Mouse (Mus musculus): Measurements from ENCODE around the gene Lta. TPM values are rescaled to one million over a fixed set of nuclear protein-coding genes. Genes with fewer than 3 reads are reported as not detected.

Lta gene
- polyA plus RNA-seq, 1 experiment from 2014 or later: 0.26 TPM

DNA sequence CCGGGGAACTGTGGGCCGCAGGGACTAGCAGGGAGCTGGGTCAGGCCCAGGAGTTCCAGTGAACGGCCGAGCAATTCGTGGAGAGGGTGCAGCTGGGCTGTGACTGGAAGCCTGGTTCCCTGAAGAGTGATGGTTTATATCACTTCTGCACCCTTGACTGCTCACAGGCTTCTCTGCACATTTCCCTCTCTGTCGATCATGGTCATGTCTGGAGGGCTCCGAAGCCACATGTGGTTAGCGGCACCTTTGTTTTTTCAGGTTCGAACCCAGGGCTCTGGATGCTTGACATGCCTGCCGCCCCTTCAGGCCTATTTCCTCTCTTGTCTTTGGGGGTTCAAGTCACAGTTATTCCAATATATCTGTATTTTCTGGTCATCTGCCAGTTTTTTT, 224 bp upstream of the Lta start:
- H3K9me3 ChIP-seq (ENCODE audit: low read depth, low read length): no peaks in the 10 kb centered on the region
- H3K27ac ChIP-seq (ENCODE audit: low read depth): no peak overlapping the region
- H3K27me3 ChIP-seq (ENCODE audit: insufficient read depth, low read length): peaks cover 21% of the 10 kb centered on the region
- no peak for ATAC-seq (ENCODE audit: insufficient read depth)
- H3K9ac ChIP-seq: no peak overlapping the region; the same call in 1 of the 2 replicates
- no peak for DNase-seq
- H3K4me3 ChIP-seq (ENCODE audit: low read depth, low read length): no peak overlapping the region
- 46% methylated on average over 10 of the region's 10 CpGs for WGBS
- no peaks in the 10 kb centered on the region for H3K4me1 ChIP-seq (ENCODE audit: insufficient read depth)
- no peaks in the 10 kb centered on the region for H3K36me3 ChIP-seq (ENCODE audit: insufficient read depth)
- TF ChIP-seq CTCF (IDR thresholded peaks at IDR 0.05; ENCODE audit: low read depth): no peak
- H3K4me2 ChIP-seq: no peak overlapping the region

DNA sequence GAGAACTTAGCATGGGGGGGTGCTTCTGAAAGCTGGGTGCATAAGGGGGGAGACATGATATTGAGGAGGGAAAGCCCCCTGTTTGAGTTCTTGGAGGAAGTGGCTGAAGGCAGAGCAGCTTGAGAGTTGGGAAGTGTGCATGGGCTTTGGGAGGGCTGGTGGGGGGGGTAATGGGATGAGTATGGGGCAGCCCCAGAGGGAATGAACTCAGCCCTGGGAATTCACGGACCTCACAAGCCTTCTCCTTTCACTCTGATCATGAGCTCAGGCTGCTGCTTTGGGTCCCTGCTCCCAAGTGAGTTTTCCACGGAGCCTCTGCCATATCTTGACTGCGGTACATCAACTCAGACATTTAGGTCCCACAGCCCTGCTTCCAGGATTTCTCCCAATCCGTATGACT, 2.7 kb downstream of the Lta start:
- Histone ChIP-seq H3K27ac (ENCODE audit: low read depth) (no peak overlapping the region), H3K27me3 (ENCODE audit: insufficient read depth, low read length) (peaks cover 25% of the 10 kb centered on the region), H3K9me3 (ENCODE audit: low read depth, low read length) (no peaks in the 10 kb centered on the region), H3K36me3 (ENCODE audit: insufficient read depth) (no peaks in the 10 kb centered on the region), H3K4me3 (ENCODE audit: low read depth, low read length) (no peak overlapping the region), H3K9ac (no peak overlapping the region), H3K4me1 (ENCODE audit: insufficient read depth) (no peaks in the 10 kb centered on the region), H3K4me2 (no peak overlapping the region)
- WGBS: 74% methylated on average over 4 of the region's 4 CpGs
- ATAC-seq (ENCODE audit: insufficient read depth) (no peak), DNase-seq (no peak)
- no peak for TF ChIP-seq CTCF (IDR thresholded peaks at IDR 0.05; ENCODE audit: low read depth)

DNA sequence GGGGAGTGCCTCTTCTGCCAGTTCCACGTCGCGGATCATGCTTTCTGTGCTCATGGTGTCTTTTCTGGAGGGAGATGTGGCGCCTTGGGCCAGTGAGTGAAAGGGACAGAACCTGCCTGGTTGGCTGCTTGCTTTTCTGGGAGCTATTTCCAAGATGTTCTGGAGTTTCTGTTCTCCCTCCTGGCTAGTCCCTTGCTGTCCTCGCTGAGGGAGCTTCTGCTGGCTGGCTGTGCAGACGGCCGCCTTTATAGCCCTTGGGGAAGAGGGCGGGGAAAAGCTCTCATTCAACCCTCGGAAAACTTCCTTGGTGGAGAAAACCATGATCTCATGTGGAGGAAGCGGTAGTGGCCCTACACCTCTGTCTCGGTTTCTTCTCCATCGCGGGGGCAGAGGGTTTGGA, 3.4 kb downstream of the Lta start, which contains the start of gene Tnf:
Gene Tnf (minus strand): TSS at position 221 of the 400 bp plus-strand sequence.
- DNase-seq (no peak), ATAC-seq (ENCODE audit: insufficient read depth) (no peak)
- H3K36me3 ChIP-seq (ENCODE audit: insufficient read depth): no peaks in the 10 kb centered on the region
- H3K4me2 ChIP-seq: no peak within 1 kb of the TSS
- peaks cover 30% of the 10 kb centered on the region for H3K27me3 ChIP-seq (ENCODE audit: insufficient read depth, low read length)
- 38% methylated on average over 13 of the region's 13 CpGs for WGBS
- 0 out of 2 replicates have a peak within 1 kb of the TSS, but pooled peaks have one; percentile 1 for H3K4me3 ChIP-seq (ENCODE audit: low read depth, low read length)
- no peak within 1 kb of the TSS for H3K27ac ChIP-seq (ENCODE audit: low read depth)
- no peak for TF ChIP-seq CTCF (IDR thresholded peaks at IDR 0.05; ENCODE audit: low read depth)
- H3K4me1 ChIP-seq (ENCODE audit: insufficient read depth): no peaks in the 10 kb centered on the region
- no peaks in the 10 kb centered on the region for H3K9me3 ChIP-seq (ENCODE audit: low read depth, low read length)
- H3K9ac ChIP-seq: no peak within 1 kb of the TSS

DNA sequence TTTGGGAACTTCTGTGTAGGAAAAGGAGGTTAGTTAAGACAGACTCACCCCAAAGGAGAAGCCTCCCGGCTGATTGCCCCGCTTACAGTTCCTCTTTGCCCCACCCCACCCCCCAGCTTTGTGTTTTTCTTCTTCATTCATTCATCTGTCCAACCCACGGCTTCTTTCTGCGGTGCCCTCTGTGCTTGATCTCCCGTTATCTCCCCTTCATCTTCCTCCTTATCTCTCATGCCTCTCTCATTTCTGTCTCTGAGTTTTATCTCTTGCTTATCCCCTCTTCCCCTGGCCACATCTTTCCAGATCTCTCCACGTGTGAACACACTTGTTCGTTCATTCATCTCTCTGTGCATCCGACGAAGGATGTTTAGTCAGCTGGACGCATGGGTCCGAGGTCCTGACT, 4.0 kb downstream of the Lta start:
- no peak overlapping the region for H3K4me2 ChIP-seq
- H3K9me3 ChIP-seq (ENCODE audit: low read depth, low read length): no peaks in the 10 kb centered on the region
- 0 out of 2 replicates have a peak overlapping the region, but pooled peaks have one; percentile 1 for H3K4me3 ChIP-seq (ENCODE audit: low read depth, low read length)
- H3K27ac ChIP-seq (ENCODE audit: low read depth): no peak overlapping the region
- no peaks in the 10 kb centered on the region for H3K36me3 ChIP-seq (ENCODE audit: insufficient read depth)
- ATAC-seq (ENCODE audit: insufficient read depth) (no peak), DNase-seq (no peak)
- no peak for TF ChIP-seq CTCF (IDR thresholded peaks at IDR 0.05; ENCODE audit: low read depth)
- no peaks in the 10 kb centered on the region for H3K4me1 ChIP-seq (ENCODE audit: insufficient read depth)
- H3K27me3 ChIP-seq (ENCODE audit: insufficient read depth, low read length): peaks cover 37% of the 10 kb centered on the region
- 46% methylated on average over 11 of the region's 11 CpGs for WGBS
- no peak overlapping the region for H3K9ac ChIP-seq

DNA sequence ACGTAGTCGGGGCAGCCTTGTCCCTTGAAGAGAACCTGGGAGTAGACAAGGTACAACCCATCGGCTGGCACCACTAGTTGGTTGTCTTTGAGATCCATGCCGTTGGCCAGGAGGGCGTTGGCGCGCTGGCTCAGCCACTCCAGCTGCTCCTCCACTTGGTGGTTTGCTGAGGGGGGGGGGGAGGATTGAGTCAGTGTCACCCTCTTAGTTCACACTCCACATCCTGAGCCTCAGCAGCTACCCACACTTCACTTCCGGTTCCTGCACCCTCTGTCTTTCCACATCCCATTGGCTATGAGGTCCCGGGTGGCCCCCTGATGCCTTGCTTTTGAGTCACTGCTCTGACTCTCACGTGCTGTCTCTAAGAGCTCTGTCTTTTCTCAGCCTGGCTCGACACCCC, 4.8 kb downstream of the Lta start:
- H3K27ac ChIP-seq (ENCODE audit: low read depth): no peak overlapping the region
- H3K4me2 ChIP-seq: no peak overlapping the region
- DNase-seq: no peak
- H3K4me1 ChIP-seq (ENCODE audit: insufficient read depth): no peaks in the 10 kb centered on the region; the same call in 1 of the 2 replicates
- H3K36me3 ChIP-seq (ENCODE audit: insufficient read depth): no peaks in the 10 kb centered on the region
- H3K4me3 ChIP-seq (ENCODE audit: low read depth, low read length): no peak overlapping the region
- peaks cover 44% of the 10 kb centered on the region for H3K27me3 ChIP-seq (ENCODE audit: insufficient read depth, low read length)
- TF ChIP-seq CTCF (IDR thresholded peaks at IDR 0.05; ENCODE audit: low read depth): no peak
- H3K9ac ChIP-seq: no peak overlapping the region
- no peak for ATAC-seq (ENCODE audit: insufficient read depth)
- H3K9me3 ChIP-seq (ENCODE audit: low read depth, low read length): no peaks in the 10 kb centered on the region
- WGBS: 70% methylated on average over 11 of the region's 11 CpGs

DNA sequence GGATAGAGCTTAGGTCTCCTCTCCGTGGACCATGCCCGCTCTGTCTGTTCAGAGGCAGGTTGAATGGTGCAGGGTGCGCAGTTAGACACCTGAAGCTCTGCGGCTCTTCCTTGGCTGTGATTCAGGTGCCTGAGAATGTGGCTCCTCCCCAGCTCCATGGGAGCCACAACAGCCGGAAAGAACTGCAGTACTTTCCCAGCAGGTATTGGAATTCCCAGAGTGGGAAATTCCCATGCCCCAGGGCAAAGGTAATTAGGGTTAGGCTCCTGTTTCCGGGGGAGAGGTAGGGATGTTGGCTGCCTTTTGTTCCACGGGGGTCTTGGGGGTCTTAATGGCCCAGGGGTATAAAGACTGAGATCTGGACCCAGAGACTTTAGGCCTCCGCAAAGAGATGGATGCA, 6.2 kb downstream of the Lta start:
- TF ChIP-seq CTCF (IDR thresholded peaks at IDR 0.05; ENCODE audit: low read depth): no peak
- H3K4me1 ChIP-seq (ENCODE audit: insufficient read depth): no peaks in the 10 kb centered on the region; the same call in none of the 2 replicates
- 28% methylated on average over 8 of the region's 8 CpGs for WGBS
- H3K36me3 ChIP-seq (ENCODE audit: insufficient read depth): no peaks in the 10 kb centered on the region
- no peaks in the 10 kb centered on the region for H3K9me3 ChIP-seq (ENCODE audit: low read depth, low read length)
- no peak overlapping the region for H3K4me2 ChIP-seq
- H3K9ac ChIP-seq: no peak overlapping the region
- no peak overlapping the region for H3K4me3 ChIP-seq (ENCODE audit: low read depth, low read length)
- peaks cover 48% of the 10 kb centered on the region for H3K27me3 ChIP-seq (ENCODE audit: insufficient read depth, low read length)
- no peak for ATAC-seq (ENCODE audit: insufficient read depth)
- H3K27ac ChIP-seq (ENCODE audit: low read depth): no peak overlapping the region
- DNase-seq: no peak

DNA sequence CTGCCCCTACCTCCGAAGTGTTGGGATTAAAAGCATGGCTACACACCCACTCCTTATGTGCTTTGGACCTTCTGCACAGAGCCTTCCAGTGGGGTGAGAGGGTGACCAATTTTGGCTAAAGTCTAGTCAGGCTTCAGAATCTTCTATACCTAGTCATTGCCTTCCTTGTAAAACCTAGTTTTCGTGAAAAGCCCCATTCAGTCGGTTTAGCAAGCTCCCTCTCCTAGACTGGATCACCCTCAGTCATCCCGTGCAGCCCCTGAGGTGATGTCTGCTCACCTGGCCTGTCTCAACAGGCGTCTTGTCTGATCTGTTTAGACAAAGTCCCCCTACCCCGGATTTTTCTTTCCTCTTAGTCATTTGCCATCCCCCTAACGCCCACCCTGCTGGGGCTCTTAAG, 7.1 kb downstream of the Lta start:
- H3K4me3 ChIP-seq (ENCODE audit: low read depth, low read length): no peak overlapping the region
- WGBS: 53% methylated on average over 7 of the region's 7 CpGs
- no peaks in the 10 kb centered on the region for H3K9me3 ChIP-seq (ENCODE audit: low read depth, low read length)
- peaks cover 43% of the 10 kb centered on the region for H3K27me3 ChIP-seq (ENCODE audit: insufficient read depth, low read length)
- H3K4me1 ChIP-seq (ENCODE audit: insufficient read depth): no peaks in the 10 kb centered on the region; the same call in none of the 2 replicates
- no peak overlapping the region for H3K9ac ChIP-seq
- DNase-seq (no peak), ATAC-seq (ENCODE audit: insufficient read depth) (no peak)
- no peak overlapping the region for H3K27ac ChIP-seq (ENCODE audit: low read depth)
- no peak for TF ChIP-seq CTCF (IDR thresholded peaks at IDR 0.05; ENCODE audit: low read depth)
- H3K36me3 ChIP-seq (ENCODE audit: insufficient read depth): no peaks in the 10 kb centered on the region
- H3K4me2 ChIP-seq: no peak overlapping the region

DNA sequence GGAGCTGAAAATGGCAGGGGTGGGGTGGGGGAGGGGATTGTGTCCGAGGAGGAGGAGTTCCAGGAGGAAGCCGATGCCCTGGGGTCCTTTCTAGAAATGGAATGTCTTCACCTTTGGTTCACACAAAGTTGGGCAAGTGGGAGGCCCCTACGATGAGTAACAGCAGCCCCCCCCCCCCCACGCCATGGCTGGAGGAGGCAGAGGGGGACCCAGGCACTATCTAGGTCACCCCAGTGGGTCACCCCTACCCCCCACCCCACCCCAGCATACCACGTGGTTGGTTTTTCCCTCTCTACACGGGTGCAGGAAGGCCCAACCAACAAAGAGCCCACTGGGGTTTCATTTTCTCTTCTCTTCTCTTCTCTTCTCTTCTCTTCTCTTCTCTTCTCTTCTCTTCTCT, 8.0 kb downstream of the Lta start:
- Histone ChIP-seq H3K4me1 (ENCODE audit: insufficient read depth) (no peaks in the 10 kb centered on the region; the same call in none of the 2 replicates), H3K27me3 (ENCODE audit: insufficient read depth, low read length) (peaks cover 43% of the 10 kb centered on the region), H3K4me2 (no peak overlapping the region), H3K9me3 (ENCODE audit: low read depth, low read length) (no peaks in the 10 kb centered on the region), H3K4me3 (ENCODE audit: low read depth, low read length) (no peak overlapping the region), H3K36me3 (ENCODE audit: insufficient read depth) (no peaks in the 10 kb centered on the region), H3K9ac (no peak overlapping the region), H3K27ac (ENCODE audit: low read depth) (no peak overlapping the region)
- no peak for TF ChIP-seq CTCF (IDR thresholded peaks at IDR 0.05; ENCODE audit: low read depth)
- 42% methylated on average over 5 of the region's 6 CpGs for WGBS
- ATAC-seq (ENCODE audit: insufficient read depth) (no peak), DNase-seq (no peak)
